Mouse (Mus musculus) spleen, adult 10 weeks (tissue): ENCODE results near the gene Fam71f1. TPM values are rescaled to one million over a fixed set of nuclear protein-coding genes. Genes with fewer than 3 reads are reported as not detected.

Experiments used
- polyA plus RNA-seq: library from polyadenylated mRNA; stranded (reverse); fragments of 350-450 nt; fragmentation: Illumina TruSeq; extraction: RNeasy Lipid Tissue Mini Kit (QIAGEN cat#74804); gene quantifications from one replicate; pipeline ENCODE4 v1.2.3, GENCODE M21; 2015; ENCODE audit warnings: low replicate concordance; ENCODE audit not compliant: insufficient read depth

Gene Fam71f1
- not detected for polyA plus RNA-seq

GRCm38 (mm10) chr6:29318879-29319278 lies at the start of gene Fam71f1:
Fam71f1 (plus strand) TSS chr6:29319140.

GRCm38 (mm10) chr6:29272312-29273072 lies 46.4 kb upstream of the Fam71f1 start, which contains the start of gene Hilpda:
Hilpda (plus strand) TSS chr6:29272488.

GRCm38 (mm10) chr6:29279293-29279692 lies 39.6 kb upstream of the Fam71f1 start, which contains the start of gene Fam71f2:
Fam71f2 (plus strand) TSS chr6:29279593.

GRCm38 (mm10) chr6:29347665-29348370 lies 28.9 kb downstream of the Fam71f1 start, which contains the start of gene Calu:
Calu (plus strand) TSS chr6:29348069.

Other genes with a start within 250 kb of the Fam71f1 start
- gene Rbm28, start 154.1 kb upstream of the Fam71f1 start, polyA plus RNA-seq = 70.3 TPM
- gene Prrt4, start 139.6 kb upstream of the Fam71f1 start, polyA plus RNA-seq = 0.11 TPM
- 21.3 TPM for gene Impdh1, start 102.8 kb upstream of the Fam71f1 start, polyA plus RNA-seq
- 9.8 TPM for gene Hilpda, start 46.7 kb upstream of the Fam71f1 start, polyA plus RNA-seq
- gene Fam71f2, start 39.5 kb upstream of the Fam71f1 start, polyA plus RNA-seq = 0.59 TPM
- gene Calu, start 28.9 kb downstream of the Fam71f1 start, polyA plus RNA-seq = 140 TPM
- not detected for gene Opn1sw, start 69.3 kb downstream of the Fam71f1 start, polyA plus RNA-seq
- 0.18 TPM for gene Ccdc136, start 77.2 kb downstream of the Fam71f1 start, polyA plus RNA-seq
- gene Flnc, start 114.1 kb downstream of the Fam71f1 start, polyA plus RNA-seq = 0.11 TPM
- gene Atp6v1f, start 148.6 kb downstream of the Fam71f1 start, polyA plus RNA-seq = 107 TPM
- not detected for gene Atp6v1fnb, start 152.3 kb downstream of the Fam71f1 start, polyA plus RNA-seq
- gene Kcp, start 188.8 kb downstream of the Fam71f1 start, polyA plus RNA-seq = 1.2 TPM
- gene Irf5, start 207.5 kb downstream of the Fam71f1 start, polyA plus RNA-seq = 97.3 TPM